Mouse (Mus musculus) right cerebral cortex, adult 18-20 months (tissue): ENCODE results near the gene Fer1l5.

Source experiments
- DNase-seq: peaks from one replicate; pipeline ENCODE4 v3.0.0; 2022; ENCODE audit warnings: mixed read lengths

Gene Fer1l5

GRCm38 (mm10) chr1:36371934-36372845 is at the start of gene Fer1l5:
Gene Fer1l5, plus strand, starts transcription at chr1:36372291.
- no peak for DNase-seq

GRCm38 (mm10) chr1:36323076-36323475 is 49.0 kb upstream of the Fer1l5 start:
- no peak for DNase-seq

GRCm38 (mm10) chr1:36323746-36324448 is 48.2 kb upstream of the Fer1l5 start:
- DNase-seq = peak; percentile 44

- DNase-seq = no peak
These were observed 46.2 kb upstream of the Fer1l5 start for GRCm38 (mm10) chr1:36325900-36326321.

GRCm38 (mm10) chr1:36326815-36327214 is 45.3 kb upstream of the Fer1l5 start:
- DNase-seq = no peak

- DNase-seq = no peak
These were observed 40.3 kb upstream of the Fer1l5 start for GRCm38 (mm10) chr1:36331743-36332142.

- no peak for DNase-seq
These were observed 38.9 kb upstream of the Fer1l5 start for GRCm38 (mm10) chr1:36332955-36333887.

GRCm38 (mm10) chr1:36342547-36342946 is 29.5 kb upstream of the Fer1l5 start:
- no peak for DNase-seq

GRCm38 (mm10) chr1:36352351-36352750 is 19.7 kb upstream of the Fer1l5 start:
- peak; percentile 78 for DNase-seq

- no peak for DNase-seq
These were observed 15.0 kb upstream of the Fer1l5 start for GRCm38 (mm10) chr1:36356955-36357695.

GRCm38 (mm10) chr1:36367698-36368097 is 4.4 kb upstream of the Fer1l5 start:
- DNase-seq = no peak

GRCm38 (mm10) chr1:36368112-36368968 is 3.8 kb upstream of the Fer1l5 start:
- no peak for DNase-seq

GRCm38 (mm10) chr1:36368969-36369645 is 3.0 kb upstream of the Fer1l5 start, which contains the start of gene Kansl3:
Gene Kansl3, minus strand, starts transcription at chr1:36369181.
- peak; percentile 84 for DNase-seq

- no peak for DNase-seq
These were observed 1.2 kb upstream of the Fer1l5 start for GRCm38 (mm10) chr1:36370918-36371317.

- no peak for DNase-seq
These were observed 6.8 kb downstream of the Fer1l5 start for GRCm38 (mm10) chr1:36378880-36379279.

GRCm38 (mm10) chr1:36379582-36379981 is 7.5 kb downstream of the Fer1l5 start:
- no peak for DNase-seq

- no peak for DNase-seq
These were observed 24.9 kb downstream of the Fer1l5 start for GRCm38 (mm10) chr1:36397041-36397440.

GRCm38 (mm10) chr1:36401509-36401908 is 29.4 kb downstream of the Fer1l5 start:
- peak; percentile 9 for DNase-seq

GRCm38 (mm10) chr1:36404531-36404930 is 32.4 kb downstream of the Fer1l5 start:
- no peak for DNase-seq

GRCm38 (mm10) chr1:36429511-36429910 is 57.4 kb downstream of the Fer1l5 start:
- DNase-seq = no peak
